Mouse (Mus musculus): Measurements from ENCODE around the gene Cspg5.

DNA sequence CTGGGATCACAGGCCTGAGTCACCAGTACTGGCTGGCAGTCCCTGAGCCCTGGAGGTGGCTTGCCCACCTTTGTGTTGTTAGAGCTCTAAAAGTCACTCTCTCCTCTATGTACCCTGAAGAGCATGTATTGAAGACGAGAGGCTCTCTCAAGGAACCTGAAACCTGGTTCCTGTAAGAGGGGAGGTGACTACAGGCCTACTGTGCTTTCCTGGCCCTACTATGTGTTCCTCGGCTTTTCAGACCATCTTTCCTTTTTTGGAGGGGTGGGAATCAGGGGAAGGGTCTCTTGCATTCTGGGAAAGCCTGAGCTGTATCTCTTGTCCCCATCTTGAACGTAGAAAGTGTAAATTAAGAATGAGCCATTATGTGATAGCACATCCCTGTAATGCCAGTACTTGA is 15.5 kb downstream of the Cspg5 start:
- TF ChIP-seq POLR2A (IDR thresholded peaks at IDR 0.05; ENCODE audit: borderline replicate concordance, extremely low read depth, insufficient read depth, insufficient read length, poor library complexity, severe bottlenecking) (no peak), CTCF (IDR thresholded peaks at IDR 0.05; ENCODE audit: borderline replicate concordance, extremely low read depth, insufficient read depth, insufficient read length) (no peak)

Data from brain, embryonic 14.5 days (tissue).